Mouse (Mus musculus): ENCODE data around the gene Ctnnbip1. TPM values are rescaled to one million over a fixed set of nuclear protein-coding genes. Genes with fewer than 3 reads are reported as not detected.

Gene Ctnnbip1
- polyA plus RNA-seq, 1 experiment from 2014 or later = 61.0 TPM

- Histone ChIP-seq H3K4me3 (no peak overlapping the region), H3K27ac (no peak overlapping the region), H3K36me3 (no peaks in the 10 kb centered on the region), H3K9me3 (no peaks in the 10 kb centered on the region), H3K9ac (no peak overlapping the region), H3K27me3 (no peaks in the 10 kb centered on the region), H3K4me2 (no peak overlapping the region), H3K4me1 (peaks cover 26% of the 10 kb centered on the region)
- ATAC-seq (ENCODE audit: borderline replicate concordance, extremely low read depth, low FRiP score, low TSS enrichment) = no peak
- 85% methylated on average over 6 of the region's 6 CpGs for WGBS
These were observed 5.9 kb downstream of the Ctnnbip1 start for GRCm38 (mm10) chr4:149523961-149524360.

- no peak overlapping the region for H3K9ac ChIP-seq
- no peak overlapping the region for H3K27ac ChIP-seq
- WGBS = 85% methylated on average over 4 of the region's 4 CpGs
- H3K36me3 ChIP-seq = no peaks in the 10 kb centered on the region
- no peaks in the 10 kb centered on the region for H3K9me3 ChIP-seq
- H3K4me1 ChIP-seq = peaks cover 20% of the 10 kb centered on the region
- H3K4me3 ChIP-seq = no peak overlapping the region
- H3K4me2 ChIP-seq = no peak overlapping the region
- ATAC-seq (ENCODE audit: borderline replicate concordance, extremely low read depth, low FRiP score, low TSS enrichment) = no peak
- H3K27me3 ChIP-seq = no peaks in the 10 kb centered on the region
These were observed 7.1 kb downstream of the Ctnnbip1 start for GRCm38 (mm10) chr4:149525170-149525569.

- 67% methylated on average over 6 of the region's 6 CpGs for WGBS
These were observed 7.8 kb downstream of the Ctnnbip1 start for GRCm38 (mm10) chr4:149525811-149526210.

GRCm38 (mm10) chr4:149526330-149526729, 8.3 kb downstream of the Ctnnbip1 start:
- H3K27ac ChIP-seq = no peak overlapping the region
- H3K9me3 ChIP-seq = no peaks in the 10 kb centered on the region
- H3K4me2 ChIP-seq = no peak overlapping the region
- peak; percentile 30; the same call in 1 of the 2 replicates for ATAC-seq (ENCODE audit: borderline replicate concordance, extremely low read depth, low FRiP score, low TSS enrichment)
- no peak overlapping the region for H3K9ac ChIP-seq
- WGBS = 30% methylated on average over 7 of the region's 7 CpGs
- H3K27me3 ChIP-seq = no peaks in the 10 kb centered on the region
- no peak overlapping the region for H3K4me3 ChIP-seq
- peaks cover 20% of the 10 kb centered on the region for H3K4me1 ChIP-seq
- H3K36me3 ChIP-seq = no peaks in the 10 kb centered on the region

More at GRCm38 (mm10) chr4:149525811-149526210, 7.8 kb downstream of the Ctnnbip1 start:
- Histone ChIP-seq H3K36me3 (no peaks in the 10 kb centered on the region), H3K27ac (no peak overlapping the region), H3K4me3 (no peak overlapping the region), H3K4me2 (no peak overlapping the region), H3K4me1 (peaks cover 20% of the 10 kb centered on the region), H3K9me3 (no peaks in the 10 kb centered on the region), H3K27me3 (no peaks in the 10 kb centered on the region), H3K9ac (no peak overlapping the region)
- no peak for ATAC-seq (ENCODE audit: borderline replicate concordance, extremely low read depth, low FRiP score, low TSS enrichment)

- no peak overlapping the region for H3K4me2 ChIP-seq
- H3K9ac ChIP-seq = no peak overlapping the region
- H3K36me3 ChIP-seq = no peaks in the 10 kb centered on the region
- H3K27me3 ChIP-seq = no peaks in the 10 kb centered on the region
- no peak overlapping the region for H3K4me3 ChIP-seq
- WGBS = 64% methylated on average over 15 of the region's 15 CpGs
- peaks cover 20% of the 10 kb centered on the region for H3K4me1 ChIP-seq
- no peaks in the 10 kb centered on the region for H3K9me3 ChIP-seq
- H3K27ac ChIP-seq = peak overlapping the region; percentile 15; the same call in 1 of the 2 replicates
- ATAC-seq (ENCODE audit: borderline replicate concordance, extremely low read depth, low FRiP score, low TSS enrichment) = no peak; the same call in 1 of the 2 replicates
These were observed 9.8 kb downstream of the Ctnnbip1 start for GRCm38 (mm10) chr4:149527621-149528354.

- Histone ChIP-seq H3K4me2 (no peak overlapping the region), H3K4me1 (peaks cover 20% of the 10 kb centered on the region), H3K27me3 (no peaks in the 10 kb centered on the region), H3K9ac (no peak overlapping the region), H3K9me3 (no peaks in the 10 kb centered on the region), H3K27ac (no peak overlapping the region), H3K36me3 (no peaks in the 10 kb centered on the region), H3K4me3 (no peak overlapping the region)
- no peak for ATAC-seq (ENCODE audit: borderline replicate concordance, extremely low read depth, low FRiP score, low TSS enrichment)
- WGBS = 50% methylated on average over 6 of the region's 6 CpGs
These were observed 11.7 kb downstream of the Ctnnbip1 start for GRCm38 (mm10) chr4:149529691-149530090.

GRCm38 (mm10) chr4:149539441-149539840, 21.4 kb downstream of the Ctnnbip1 start:
- H3K9ac ChIP-seq = no peak overlapping the region
- ATAC-seq (ENCODE audit: borderline replicate concordance, extremely low read depth, low FRiP score, low TSS enrichment) = peak; percentile 27; the same call in 1 of the 2 replicates

GRCm38 (mm10) chr4:149541935-149542334, 23.9 kb downstream of the Ctnnbip1 start:
- no peak for ATAC-seq (ENCODE audit: borderline replicate concordance, extremely low read depth, low FRiP score, low TSS enrichment)
- no peaks in the 10 kb centered on the region for H3K4me1 ChIP-seq
- no peaks in the 10 kb centered on the region for H3K27me3 ChIP-seq
- H3K4me2 ChIP-seq = no peak overlapping the region
- 58% methylated on average over 5 of the region's 5 CpGs for WGBS
- H3K9me3 ChIP-seq = no peaks in the 10 kb centered on the region
- peaks cover 15% of the 10 kb centered on the region for H3K36me3 ChIP-seq
- H3K4me3 ChIP-seq = no peak overlapping the region
- H3K9ac ChIP-seq = no peak overlapping the region
- no peak overlapping the region for H3K27ac ChIP-seq

More at GRCm38 (mm10) chr4:149539441-149539840, 21.4 kb downstream of the Ctnnbip1 start:
- H3K4me3 ChIP-seq = no peak overlapping the region
- H3K4me2 ChIP-seq = no peak overlapping the region
- no peaks in the 10 kb centered on the region for H3K27me3 ChIP-seq
- H3K36me3 ChIP-seq = no peaks in the 10 kb centered on the region
- no peaks in the 10 kb centered on the region for H3K9me3 ChIP-seq
- no peaks in the 10 kb centered on the region for H3K4me1 ChIP-seq
- WGBS = 45% methylated on average over 8 of the region's 8 CpGs
- no peak overlapping the region for H3K27ac ChIP-seq

GRCm38 (mm10) chr4:149542431-149542830, 24.4 kb downstream of the Ctnnbip1 start:
- no peak overlapping the region for H3K27ac ChIP-seq
- no peak overlapping the region for H3K4me2 ChIP-seq
- H3K4me1 ChIP-seq = no peaks in the 10 kb centered on the region
- H3K9me3 ChIP-seq = no peaks in the 10 kb centered on the region
- no peak for ATAC-seq (ENCODE audit: borderline replicate concordance, extremely low read depth, low FRiP score, low TSS enrichment)
- no peak overlapping the region for H3K9ac ChIP-seq
- no peak overlapping the region for H3K4me3 ChIP-seq
- WGBS = 77% methylated on average over 12 of the region's 12 CpGs
- peaks cover 15% of the 10 kb centered on the region for H3K36me3 ChIP-seq
- no peaks in the 10 kb centered on the region for H3K27me3 ChIP-seq

- no peaks in the 10 kb centered on the region for H3K4me1 ChIP-seq
- H3K27ac ChIP-seq = no peak overlapping the region
- H3K36me3 ChIP-seq = peaks cover 15% of the 10 kb centered on the region
- no peak overlapping the region for H3K4me2 ChIP-seq
- no peak overlapping the region for H3K4me3 ChIP-seq
- no peaks in the 10 kb centered on the region for H3K9me3 ChIP-seq
- no peaks in the 10 kb centered on the region for H3K27me3 ChIP-seq
- no peak for ATAC-seq (ENCODE audit: borderline replicate concordance, extremely low read depth, low FRiP score, low TSS enrichment)
- no peak overlapping the region for H3K9ac ChIP-seq
- 49% methylated on average over 10 of the region's 10 CpGs for WGBS
These were observed 25.0 kb downstream of the Ctnnbip1 start for GRCm38 (mm10) chr4:149542927-149543553.

GRCm38 (mm10) chr4:149544892-149545291, 26.9 kb downstream of the Ctnnbip1 start:
- WGBS = 74% methylated on average over 8 of the region's 8 CpGs

GRCm38 (mm10) chr4:149546797-149547444, 28.9 kb downstream of the Ctnnbip1 start:
- Histone ChIP-seq H3K9me3 (no peaks in the 10 kb centered on the region), H3K4me1 (no peaks in the 10 kb centered on the region), H3K36me3 (peaks cover 15% of the 10 kb centered on the region), H3K27ac (no peak overlapping the region), H3K4me2 (no peak overlapping the region), H3K27me3 (no peaks in the 10 kb centered on the region), H3K9ac (no peak overlapping the region), H3K4me3 (no peak overlapping the region)
- no peak for ATAC-seq (ENCODE audit: borderline replicate concordance, extremely low read depth, low FRiP score, low TSS enrichment)
- WGBS = 78% methylated on average over 9 of the region's 9 CpGs

More at GRCm38 (mm10) chr4:149544892-149545291, 26.9 kb downstream of the Ctnnbip1 start:
- no peaks in the 10 kb centered on the region for H3K4me1 ChIP-seq
- peaks cover 15% of the 10 kb centered on the region for H3K36me3 ChIP-seq
- H3K27ac ChIP-seq = no peak overlapping the region
- no peak for ATAC-seq (ENCODE audit: borderline replicate concordance, extremely low read depth, low FRiP score, low TSS enrichment)
- H3K9ac ChIP-seq = no peak overlapping the region
- no peak overlapping the region for H3K4me3 ChIP-seq
- H3K27me3 ChIP-seq = no peaks in the 10 kb centered on the region
- no peaks in the 10 kb centered on the region for H3K9me3 ChIP-seq
- no peak overlapping the region for H3K4me2 ChIP-seq

Measured in lung, embryonic 15.5 days (tissue).